Mouse (Mus musculus) bone marrow macrophage, adult 2 months (primary cell): Measurements from ENCODE around the gene C2cd5. TPM values are rescaled to one million over a fixed set of nuclear protein-coding genes. Genes with fewer than 3 reads are reported as not detected.

ENCODE experiments used
- H3K27ac ChIP-seq: 2 replicates; pipeline ENCODE4 v1.5.1; 2012; ENCODE audit warnings: low read depth, low read length; ENCODE audit not compliant: insufficient read depth
- H3K4me1 ChIP-seq: 2 replicates; pipeline ENCODE4 v1.6.1; 2012; ENCODE audit warnings: low read length; ENCODE audit not compliant: control insufficient read depth, insufficient read depth
- H3K4me3 ChIP-seq: 2 replicates; pipeline ENCODE4 v1.5.1; 2012; ENCODE audit warnings: mild to moderate bottlenecking, low read length, moderate library complexity; ENCODE audit not compliant: insufficient read depth
- CTCF ChIP-seq: IDR thresholded peaks from 2 replicates; pipeline ENCODE4 v1.5.1; 2012; ENCODE audit warnings: low read depth, mild to moderate bottlenecking, low read length, moderate library complexity
- POLR2A ChIP-seq: IDR thresholded peaks from 2 replicates; pipeline ENCODE4 v1.6.1; 2012; ENCODE audit warnings: mild to moderate bottlenecking, low read depth, low read length, borderline replicate concordance
- polyA plus RNA-seq: library from polyadenylated mRNA; stranded (reverse); fragments of >200 nt; gene quantifications from 2 replicates; pipeline ENCODE4 v1.2.4, GENCODE M21; 2012; ENCODE audit not compliant: missing spikeins, insufficient read depth, insufficient read length

C2cd5 gene
- polyA plus RNA-seq, 1 experiment = 27.1 TPM

GRCm38 (mm10) chr6:143139417-143139816 is 39.5 kb upstream of the C2cd5 start:
- TF ChIP-seq POLR2A = no peak
- TF ChIP-seq CTCF = no peak
- Histone ChIP-seq H3K27ac (no peak overlapping the region), H3K4me3 (no peak overlapping the region), H3K4me1 (peaks cover 11% of the 10 kb centered on the region)

- H3K4me1 ChIP-seq = peaks cover 13% of the 10 kb centered on the region
- no peak overlapping the region for H3K4me3 ChIP-seq
Measured at GRCm38 (mm10) chr6:143137341-143137740, 37.4 kb upstream of the C2cd5 start.

GRCm38 (mm10) chr6:143136688-143137087 is 36.7 kb upstream of the C2cd5 start:
- Histone ChIP-seq H3K4me1 (peaks cover 18% of the 10 kb centered on the region), H3K27ac (no peak overlapping the region), H3K4me3 (no peak overlapping the region)
- no peak for TF ChIP-seq POLR2A

More at GRCm38 (mm10) chr6:143137341-143137740, 37.4 kb upstream of the C2cd5 start:
- no peak for TF ChIP-seq POLR2A
- TF ChIP-seq CTCF = no peak
- H3K27ac ChIP-seq = no peak overlapping the region

GRCm38 (mm10) chr6:143135097-143135496 is 35.2 kb upstream of the C2cd5 start:
- H3K4me1 ChIP-seq = peaks cover 22% of the 10 kb centered on the region
- no peak overlapping the region for H3K4me3 ChIP-seq
- no peak for TF ChIP-seq CTCF
- TF ChIP-seq POLR2A = no peak
- H3K27ac ChIP-seq = no peak overlapping the region

GRCm38 (mm10) chr6:143133150-143133549 is 33.2 kb upstream of the C2cd5 start:
- TF ChIP-seq CTCF = no peak
- TF ChIP-seq POLR2A = no peak
- no peak overlapping the region for H3K4me3 ChIP-seq
- H3K27ac ChIP-seq = no peak overlapping the region
- peaks cover 14% of the 10 kb centered on the region for H3K4me1 ChIP-seq

GRCm38 (mm10) chr6:143131895-143132652 is 32.1 kb upstream of the C2cd5 start:
- H3K27ac ChIP-seq = no peak overlapping the region
- H3K4me1 ChIP-seq = peaks cover 14% of the 10 kb centered on the region
- H3K4me3 ChIP-seq = no peak overlapping the region
- TF ChIP-seq CTCF (no peak), POLR2A (no peak)

- Histone ChIP-seq H3K27ac (no peak overlapping the region), H3K4me1 (peaks cover 14% of the 10 kb centered on the region), H3K4me3 (no peak overlapping the region)
- TF ChIP-seq CTCF (no peak), POLR2A (no peak)
Measured at GRCm38 (mm10) chr6:143130411-143130810, 30.5 kb upstream of the C2cd5 start.

GRCm38 (mm10) chr6:143129952-143130351 is 30.0 kb upstream of the C2cd5 start:
- Histone ChIP-seq H3K4me1 (peaks cover 11% of the 10 kb centered on the region), H3K27ac (no peak overlapping the region), H3K4me3 (no peak overlapping the region)
- TF ChIP-seq CTCF (no peak), POLR2A (no peak)

GRCm38 (mm10) chr6:143129466-143129865 is 29.5 kb upstream of the C2cd5 start:
- peaks cover 11% of the 10 kb centered on the region for H3K4me1 ChIP-seq
- H3K27ac ChIP-seq = no peak overlapping the region
- H3K4me3 ChIP-seq = no peak overlapping the region
- TF ChIP-seq CTCF (no peak), POLR2A (no peak)

- no peak overlapping the region for H3K4me3 ChIP-seq
- TF ChIP-seq POLR2A (no peak), CTCF (no peak)
- H3K4me1 ChIP-seq = no peaks in the 10 kb centered on the region
- H3K27ac ChIP-seq = no peak overlapping the region
Measured at GRCm38 (mm10) chr6:143125721-143126120, 25.8 kb upstream of the C2cd5 start.
